Mouse (Mus musculus) bone marrow macrophage, adult 2 months (primary cell): ENCODE results near the gene Retreg2. TPM values are rescaled to one million over a fixed set of nuclear protein-coding genes. Genes with fewer than 3 reads are reported as not detected.

Experiments
- H3K27ac ChIP-seq: 2 replicates; pipeline ENCODE4 v1.5.1; 2012; ENCODE audit warnings: low read depth, low read length; ENCODE audit not compliant: insufficient read depth
- H3K4me1 ChIP-seq: 2 replicates; pipeline ENCODE4 v1.6.1; 2012; ENCODE audit warnings: low read length; ENCODE audit not compliant: control insufficient read depth, insufficient read depth
- H3K4me3 ChIP-seq: 2 replicates; pipeline ENCODE4 v1.5.1; 2012; ENCODE audit warnings: mild to moderate bottlenecking, low read length, moderate library complexity; ENCODE audit not compliant: insufficient read depth
- CTCF ChIP-seq: IDR thresholded peaks from 2 replicates; pipeline ENCODE4 v1.5.1; 2012; ENCODE audit warnings: low read depth, mild to moderate bottlenecking, low read length, moderate library complexity
- POLR2A ChIP-seq: IDR thresholded peaks from 2 replicates; pipeline ENCODE4 v1.6.1; 2012; ENCODE audit warnings: mild to moderate bottlenecking, low read depth, low read length, borderline replicate concordance
- polyA plus RNA-seq: library from polyadenylated mRNA; stranded (reverse); fragments of >200 nt; gene quantifications from 2 replicates; pipeline ENCODE4 v1.2.4, GENCODE M21; 2012; ENCODE audit not compliant: missing spikeins, insufficient read depth, insufficient read length

Gene Retreg2
- polyA plus RNA-seq, 1 experiment: 113 TPM

DNA sequence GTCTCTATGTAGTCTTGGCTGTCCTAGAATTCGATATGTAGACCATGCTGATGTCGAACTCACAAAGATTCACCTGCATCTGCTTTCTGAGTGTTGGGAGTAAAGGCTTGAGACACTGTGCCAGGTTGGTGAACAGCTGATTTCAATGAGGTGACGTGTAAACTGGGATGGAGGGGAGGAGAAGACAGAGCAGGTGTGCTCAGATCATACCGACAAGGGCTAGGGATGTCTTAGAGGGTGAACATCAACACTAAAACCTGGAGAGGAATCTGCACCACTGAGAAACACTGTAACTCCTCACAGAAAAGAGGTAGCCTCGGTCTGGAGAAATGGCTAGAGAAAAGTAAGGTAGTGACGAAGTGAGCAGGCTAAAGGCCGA lies 25.5 kb downstream of the Retreg2 start:
- 0 out of 2 replicates have a peak overlapping the region, but pooled peaks have one; percentile 26 for H3K27ac ChIP-seq
- TF ChIP-seq POLR2A (no peak), CTCF (no peak)

DNA sequence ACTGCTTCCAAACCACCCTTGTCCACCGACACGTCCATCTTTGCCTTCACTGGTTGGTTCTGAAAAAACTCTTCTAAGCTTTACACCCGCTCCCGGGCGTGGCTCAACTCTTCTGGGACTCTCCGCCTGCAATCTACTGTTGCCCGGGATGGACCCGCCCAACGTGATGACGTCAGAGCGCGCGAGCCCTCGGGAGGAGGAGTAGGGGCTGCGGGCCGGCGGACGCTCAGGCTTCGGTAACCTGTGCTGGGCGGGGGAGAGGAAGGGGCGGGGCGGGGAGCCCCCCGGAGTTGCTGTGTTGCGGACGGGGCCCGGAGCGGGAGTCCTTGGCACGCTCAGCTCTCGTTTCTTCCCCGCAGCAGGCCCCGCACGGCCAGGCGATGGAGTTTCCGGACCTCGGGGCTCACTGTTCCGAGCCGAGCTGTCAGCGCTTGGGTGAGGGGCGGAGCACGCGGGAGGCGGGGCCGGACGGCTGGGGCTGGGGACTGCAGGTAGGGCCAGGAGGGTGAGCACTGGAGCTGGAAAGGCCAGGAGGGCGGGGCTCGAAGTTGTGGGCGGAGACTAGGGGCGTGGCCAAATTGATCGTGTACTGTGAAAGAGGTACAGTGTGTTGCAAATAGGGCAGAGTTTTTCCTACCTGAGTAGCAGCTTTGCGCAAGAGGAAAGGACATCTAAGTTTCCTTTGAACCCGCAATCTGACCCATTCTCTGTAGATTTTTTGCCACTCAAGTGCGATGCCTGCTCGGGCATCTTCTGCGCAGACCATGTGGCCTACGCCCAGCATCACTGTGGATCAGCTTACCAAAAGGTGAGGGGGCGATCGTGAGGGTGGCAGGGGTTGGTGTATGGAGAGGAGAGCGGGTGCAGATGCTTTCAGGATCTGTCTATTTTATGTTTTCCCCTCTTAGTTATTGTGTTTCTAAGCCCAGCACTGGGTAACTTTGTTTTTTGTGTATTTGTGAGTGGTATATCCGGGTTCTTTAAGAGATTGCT lies 26.2 kb downstream of the Retreg2 start, which contains the start of gene Zfand2b:
Gene Zfand2b, plus strand, starts transcription at position 175 of the 993 bp plus-strand sequence.
- Histone ChIP-seq H3K4me1 (peaks cover 8% of the 10 kb centered on the region), H3K4me3 (peak within 1 kb of the TSS; percentile 67), H3K27ac (peak within 1 kb of the TSS; percentile 36; the same call in 1 of the 2 replicates)
- no peak for TF ChIP-seq CTCF
- TF ChIP-seq POLR2A: no peak

More for the DNA sequence above, 25.5 kb downstream of the Retreg2 start:
- H3K4me1 ChIP-seq: peaks cover 8% of the 10 kb centered on the region
- peak overlapping the region; percentile 67 for H3K4me3 ChIP-seq

DNA sequence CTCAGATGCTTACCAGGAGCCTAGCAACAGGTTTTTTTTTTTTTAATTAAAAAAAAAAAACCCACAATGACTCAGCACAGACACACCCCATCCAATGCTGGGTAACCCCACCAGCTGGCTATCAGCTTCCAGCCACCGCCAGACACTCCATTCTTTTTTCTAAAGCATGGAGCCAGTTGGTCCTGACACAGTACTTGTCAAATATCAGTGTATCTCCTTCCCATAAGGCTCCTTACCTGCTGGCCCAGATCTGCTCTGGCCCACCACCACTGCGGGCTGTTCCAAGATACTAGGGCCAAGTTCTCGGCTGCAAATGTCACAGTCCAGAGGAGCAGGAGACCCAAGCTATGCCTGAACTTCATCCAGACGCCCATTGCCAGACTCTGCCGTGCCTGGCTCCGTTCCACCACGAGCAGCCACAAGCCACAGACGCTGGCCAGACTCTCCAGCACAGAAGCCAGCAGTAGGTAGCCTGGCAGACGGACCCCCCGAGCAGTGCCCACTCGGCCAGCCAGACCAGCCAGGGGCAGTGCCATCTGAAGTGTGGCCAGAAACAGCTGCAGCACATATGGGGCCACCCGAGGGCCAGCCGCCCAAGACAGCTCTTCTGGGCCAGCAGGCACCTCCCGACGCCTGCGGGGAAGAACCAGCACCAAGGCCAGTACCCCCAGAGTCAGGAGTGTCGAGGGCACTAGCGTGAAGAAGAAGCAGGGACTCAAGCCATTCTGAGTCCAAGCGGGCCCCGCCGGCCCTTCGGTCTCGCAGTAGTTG lies 36.9 kb downstream of the Retreg2 start:
- Histone ChIP-seq H3K4me1 (peaks cover 5% of the 10 kb centered on the region; the same call in 1 of the 2 replicates), H3K4me3 (peak overlapping the region; percentile 66), H3K27ac (no peak overlapping the region)
- TF ChIP-seq POLR2A: no peak
- no peak for TF ChIP-seq CTCF

DNA sequence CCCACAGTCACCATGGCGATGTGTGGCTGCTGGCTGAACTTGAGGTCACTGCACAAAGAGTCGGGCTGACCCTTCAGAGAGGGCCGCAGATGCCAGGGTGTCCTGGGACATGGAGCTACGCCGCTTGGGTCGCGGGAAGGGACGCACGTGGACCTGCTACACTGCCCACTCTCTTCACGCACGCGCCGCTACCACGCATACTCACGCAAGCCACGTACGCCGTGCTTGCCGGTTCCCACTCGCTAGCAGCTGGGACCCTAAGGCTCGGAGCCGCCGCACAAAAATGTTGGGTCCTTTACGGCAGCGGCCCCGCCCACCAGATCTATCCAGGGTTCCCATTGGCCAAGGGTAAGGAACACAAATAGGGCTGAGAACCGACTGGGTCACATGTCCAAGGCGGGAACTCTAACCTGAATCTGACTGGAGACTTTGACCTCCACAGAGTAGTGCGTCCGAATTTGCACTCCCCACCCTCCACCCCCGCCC lies 37.6 kb downstream of the Retreg2 start, which contains the start of gene Abcb6:
Gene Abcb6, minus strand, starts transcription at position 288 of the 486 bp plus-strand sequence.
- Histone ChIP-seq H3K27ac (no peak within 1 kb of the TSS), H3K4me3 (peak within 1 kb of the TSS; percentile 66)
- no peak for TF ChIP-seq POLR2A
- no peak for TF ChIP-seq CTCF

DNA sequence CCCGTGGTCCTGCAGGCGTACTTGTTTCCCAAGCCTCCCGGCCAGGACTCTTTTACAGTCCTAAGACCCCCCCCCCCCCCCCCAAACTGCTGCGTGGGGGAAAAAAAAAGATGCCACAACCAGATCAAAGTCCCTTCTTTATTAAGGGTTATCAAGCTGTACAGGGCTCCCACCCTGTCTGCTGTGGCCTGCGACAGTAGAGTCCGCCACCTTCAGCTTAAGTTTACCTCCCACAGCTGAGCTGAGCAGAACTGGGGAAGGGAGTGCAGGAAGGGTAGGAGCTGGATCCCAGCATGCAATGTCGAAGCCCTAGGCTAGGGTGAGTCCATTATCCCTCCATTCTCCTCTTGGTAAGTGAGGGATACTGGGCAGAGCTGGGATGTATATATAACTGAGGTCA lies 38.2 kb downstream of the Retreg2 start:
- TF ChIP-seq POLR2A: no peak
- no peak for TF ChIP-seq CTCF
- Histone ChIP-seq H3K4me1 (peaks cover 5% of the 10 kb centered on the region; the same call in 1 of the 2 replicates), H3K27ac (no peak overlapping the region), H3K4me3 (no peak overlapping the region)

More for the DNA sequence above, 37.6 kb downstream of the Retreg2 start, which contains the start of gene Abcb6:
- peaks cover 5% of the 10 kb centered on the region; the same call in 1 of the 2 replicates for H3K4me1 ChIP-seq

DNA sequence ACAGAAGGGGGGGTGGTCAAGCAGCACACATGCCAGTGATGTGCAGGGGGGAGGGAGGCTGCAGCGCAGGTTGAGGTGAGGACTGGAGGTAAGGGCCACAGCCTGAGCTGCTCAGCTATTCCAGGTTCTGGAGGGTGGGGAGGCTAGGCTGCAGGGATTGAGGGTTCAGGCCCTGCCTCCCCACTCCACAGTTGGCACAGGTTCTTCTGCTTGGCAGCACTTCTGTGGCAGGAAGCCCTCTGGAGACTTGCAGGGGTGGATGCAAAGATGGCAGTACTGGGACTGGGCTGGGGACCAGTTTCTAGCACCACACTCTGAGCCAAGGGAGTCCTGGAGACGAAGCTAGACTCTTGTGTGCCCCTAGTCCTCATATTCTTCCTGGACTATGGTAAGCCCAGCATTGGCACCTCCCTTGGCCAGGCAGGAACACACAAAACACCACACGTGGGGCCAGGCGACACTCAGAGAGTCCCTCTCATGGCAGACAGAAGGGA lies 38.8 kb downstream of the Retreg2 start:
- TF ChIP-seq CTCF (no peak), POLR2A (no peak)
- no peak overlapping the region for H3K4me3 ChIP-seq
- H3K4me1 ChIP-seq: peaks cover 5% of the 10 kb centered on the region; the same call in 1 of the 2 replicates
- H3K27ac ChIP-seq: no peak overlapping the region

DNA sequence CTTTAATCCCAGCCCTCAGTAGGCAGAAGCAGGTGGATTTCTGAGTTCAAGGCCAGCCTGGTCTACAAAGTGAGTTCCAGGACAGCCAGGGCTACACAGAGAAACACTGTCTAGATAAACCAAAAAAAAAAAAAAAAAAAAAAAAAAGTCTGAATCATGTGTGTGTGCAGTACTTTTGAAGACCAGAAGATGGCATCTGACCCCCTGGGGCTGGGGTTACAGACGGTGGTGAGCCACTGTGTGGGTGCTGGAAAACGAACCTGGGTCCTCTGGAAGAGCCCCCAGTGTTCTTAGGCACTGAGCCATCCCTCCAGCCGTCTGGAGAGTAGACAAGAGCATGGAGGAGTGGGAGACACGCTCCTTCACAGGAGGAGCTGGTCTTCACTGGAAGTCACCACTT lies 39.6 kb downstream of the Retreg2 start:
- TF ChIP-seq POLR2A: no peak
- TF ChIP-seq CTCF: 0 out of 2 replicates have a peak, but pooled peaks have one; percentile 11
- no peak overlapping the region for H3K4me3 ChIP-seq
- H3K27ac ChIP-seq: no peak overlapping the region
- peaks cover 7% of the 10 kb centered on the region; the same call in 1 of the 2 replicates for H3K4me1 ChIP-seq

DNA sequence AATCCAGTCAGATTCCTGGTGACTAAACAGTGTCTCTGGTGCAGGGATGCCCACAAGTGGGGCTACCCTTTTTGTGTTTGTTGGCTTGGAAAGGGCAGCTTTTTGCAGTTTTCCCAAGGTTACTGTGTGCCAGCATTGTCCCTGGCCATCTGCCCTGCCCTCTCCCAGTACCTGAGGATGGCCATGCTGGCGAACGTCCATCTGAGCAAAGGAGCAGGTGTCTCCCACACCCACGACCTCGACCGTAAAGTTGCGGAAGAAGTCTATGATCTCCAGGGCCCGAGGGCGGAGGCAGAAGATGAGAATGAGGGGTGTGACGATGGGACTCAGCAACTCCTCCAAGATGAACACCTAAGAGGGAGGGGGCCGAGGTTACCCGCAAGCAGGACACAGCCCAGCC lies 42.9 kb downstream of the Retreg2 start:
- Histone ChIP-seq H3K27ac (no peak overlapping the region), H3K4me3 (no peak overlapping the region), H3K4me1 (peaks cover 25% of the 10 kb centered on the region)
- TF ChIP-seq CTCF (no peak), POLR2A (no peak)

DNA sequence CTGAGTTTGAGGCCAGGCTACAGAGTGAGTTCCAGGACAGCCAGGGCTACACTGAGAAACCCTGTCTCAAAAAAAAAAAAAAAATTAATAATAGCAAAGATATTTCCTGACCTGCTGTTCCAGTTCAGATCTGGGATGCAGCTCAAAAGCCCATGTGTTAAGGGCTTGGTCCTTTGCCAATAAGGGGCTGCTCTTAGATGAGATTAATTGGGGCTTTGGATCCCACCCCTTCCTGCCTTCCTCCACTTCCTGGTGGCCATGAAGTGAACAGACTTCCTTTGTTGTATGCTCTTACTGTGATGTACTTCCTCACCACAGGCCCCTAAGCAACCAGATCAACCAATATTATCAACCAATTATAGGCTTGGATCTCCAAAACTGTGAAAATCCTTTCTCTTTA lies 44.5 kb downstream of the Retreg2 start:
- TF ChIP-seq CTCF (no peak), POLR2A (no peak)
- Histone ChIP-seq H3K4me3 (no peak overlapping the region), H3K4me1 (peaks cover 32% of the 10 kb centered on the region), H3K27ac (no peak overlapping the region)
